Mouse (Mus musculus) cortical plate, adult 2 months (tissue): Measurements from ENCODE around the gene 1700037H04Rik.

ENCODE experiments used
- CTCF ChIP-seq: fragments of 200-500 bp; IDR thresholded peaks from 2 replicates; pipeline ENCODE4 v1.5.1; 2011; ENCODE audit warnings: mild to moderate bottlenecking, control low read depth, low read length; ENCODE audit not compliant: insufficient read depth; ENCODE audit errors: extremely low read depth
- POLR2A ChIP-seq: fragments of 200-500 bp; IDR thresholded peaks from 2 replicates; pipeline ENCODE4 v1.6.1; 2011; ENCODE audit warnings: mild to moderate bottlenecking, low read length, control low read depth; ENCODE audit not compliant: insufficient read depth; ENCODE audit errors: extremely low read depth

DNA sequence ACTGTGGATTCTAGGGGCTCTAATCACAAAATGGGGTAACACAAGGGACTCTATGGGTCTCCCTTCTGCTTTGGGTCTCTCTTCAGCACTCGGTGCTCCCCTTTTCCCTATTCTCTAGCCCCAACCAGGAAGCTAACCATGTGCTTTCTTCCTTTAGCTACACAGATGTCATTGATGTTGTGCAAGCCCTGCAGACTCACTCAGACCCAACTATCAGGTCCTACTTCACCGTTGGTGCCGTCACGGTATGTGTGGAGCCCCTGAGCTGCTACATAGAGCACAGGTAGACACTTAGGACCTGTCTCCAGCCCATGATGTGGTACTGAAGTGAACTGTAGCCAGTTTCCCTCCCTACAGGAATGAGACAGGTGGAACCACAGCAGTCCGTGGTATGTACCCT, 53.9 kb downstream of the 1700037H04Rik start:
- no peak for TF ChIP-seq CTCF
- no peak for TF ChIP-seq POLR2A
